Mouse (Mus musculus): ENCODE data around the gene Cr1l. TPM values are rescaled to one million over a fixed set of nuclear protein-coding genes. Genes with fewer than 3 reads are reported as not detected.

Cr1l gene
- 33.0 and 40.4 TPM in 2 replicates for polyA plus RNA-seq (2014; fragmentation: Nextera tagmentation; extraction: Ambion mirVana)

- Histone ChIP-seq H3K4me3 (replicated peaks; ENCODE audit: low read length) (peak within 1 kb of the TSS; percentile 58), H3K27me3 (ENCODE audit: control insufficient read depth, insufficient read depth, low read length) (no peaks in the 10 kb centered on the region), H3K4me2 (replicated peaks) (peak within 1 kb of the TSS; percentile 63), H3K4me1 (replicated peaks; ENCODE audit: control insufficient read depth, insufficient read depth, low read length) (peaks cover 9% of the 10 kb centered on the region; the same call in 1 of the 2 replicates), H3K36me3 (replicated peaks; ENCODE audit: control insufficient read depth, insufficient read depth) (peaks cover 12% of the 10 kb centered on the region), H3K27ac (peak within 1 kb of the TSS; percentile 94), H3K9ac (peak within 1 kb of the TSS; percentile 78), H3K9me3 (ENCODE audit: control insufficient read depth, low read length) (no peaks in the 10 kb centered on the region)
- ATAC-seq (ENCODE audit: low FRiP score): peak; percentile 98
- DNase-seq (ENCODE audit: low spot score): peak; percentile 85
- WGBS: under 1% methylated on average over 31 of the region's 31 CpGs
Observed at GRCm38 (mm10) chr1:195130953-195131674, at the start of gene Cr1l. Gene Cr1l (minus strand): TSS chr1:195131586.

GRCm38 (mm10) chr1:195175980-195176931 lies 44.9 kb upstream of the Cr1l start, which contains the start of gene Cr2:
Gene Cr2 (minus strand): TSS chr1:195176716.
- peak; percentile 75 for DNase-seq (ENCODE audit: low spot score)
- peak within 1 kb of the TSS; percentile 57 for H3K9ac ChIP-seq

GRCm38 (mm10) chr1:195164996-195165755 lies 33.8 kb upstream of the Cr1l start:
- DNase-seq (ENCODE audit: low spot score) (no peak), ATAC-seq (ENCODE audit: low FRiP score) (no peak)
- Histone ChIP-seq H3K4me3 (replicated peaks; ENCODE audit: low read length) (no peak overlapping the region), H3K9ac (no peak overlapping the region), H3K9me3 (ENCODE audit: control insufficient read depth, low read length) (no peaks in the 10 kb centered on the region), H3K36me3 (replicated peaks; ENCODE audit: control insufficient read depth, insufficient read depth) (no peaks in the 10 kb centered on the region), H3K27ac (no peak overlapping the region), H3K4me1 (replicated peaks; ENCODE audit: control insufficient read depth, insufficient read depth, low read length) (no peaks in the 10 kb centered on the region), H3K27me3 (ENCODE audit: control insufficient read depth, insufficient read depth, low read length) (no peaks in the 10 kb centered on the region), H3K4me2 (replicated peaks) (no peak overlapping the region)
- WGBS: 87% methylated on average over 9 of the region's 9 CpGs

More at GRCm38 (mm10) chr1:195175980-195176931, 44.9 kb upstream of the Cr1l start, which contains the start of gene Cr2:
- no peaks in the 10 kb centered on the region for H3K36me3 ChIP-seq (replicated peaks; ENCODE audit: control insufficient read depth, insufficient read depth)
- no peaks in the 10 kb centered on the region for H3K9me3 ChIP-seq (ENCODE audit: control insufficient read depth, low read length)
- no peaks in the 10 kb centered on the region for H3K4me1 ChIP-seq (replicated peaks; ENCODE audit: control insufficient read depth, insufficient read depth, low read length)
- peak within 1 kb of the TSS; percentile 27 for H3K4me3 ChIP-seq (replicated peaks; ENCODE audit: low read length)
- H3K4me2 ChIP-seq (replicated peaks): peak within 1 kb of the TSS; percentile 65
- 7% methylated on average over 20 of the region's 20 CpGs for WGBS
- ATAC-seq (ENCODE audit: low FRiP score): peak; percentile 94
- H3K27me3 ChIP-seq (ENCODE audit: control insufficient read depth, insufficient read depth, low read length): no peaks in the 10 kb centered on the region
- no peak within 1 kb of the TSS for H3K27ac ChIP-seq

- DNase-seq (ENCODE audit: low spot score) (no peak), ATAC-seq (ENCODE audit: low FRiP score) (no peak)
- H3K36me3 ChIP-seq (replicated peaks; ENCODE audit: control insufficient read depth, insufficient read depth): peaks cover 12% of the 10 kb centered on the region
- H3K27me3 ChIP-seq (ENCODE audit: control insufficient read depth, insufficient read depth, low read length): no peaks in the 10 kb centered on the region
- no peaks in the 10 kb centered on the region for H3K9me3 ChIP-seq (ENCODE audit: control insufficient read depth, low read length)
- peak overlapping the region; percentile 94; the same call in 1 of the 2 replicates for H3K27ac ChIP-seq
- WGBS: 61% methylated on average over 3 of the region's 3 CpGs
- peak overlapping the region; percentile 63 for H3K4me2 ChIP-seq (replicated peaks)
- H3K4me3 ChIP-seq (replicated peaks; ENCODE audit: low read length): peak overlapping the region; percentile 58
- peak overlapping the region; percentile 78; the same call in 1 of the 2 replicates for H3K9ac ChIP-seq
- peaks cover 9% of the 10 kb centered on the region; the same call in 1 of the 2 replicates for H3K4me1 ChIP-seq (replicated peaks; ENCODE audit: control insufficient read depth, insufficient read depth, low read length)
Observed at GRCm38 (mm10) chr1:195132070-195132469, 684 bp upstream of the Cr1l start.

GRCm38 (mm10) chr1:195131675-195132015 lies 259 bp upstream of the Cr1l start:
- ATAC-seq (ENCODE audit: low FRiP score) (no peak), DNase-seq (ENCODE audit: low spot score) (no peak)
- peaks cover 12% of the 10 kb centered on the region for H3K36me3 ChIP-seq (replicated peaks; ENCODE audit: control insufficient read depth, insufficient read depth)
- H3K27me3 ChIP-seq (ENCODE audit: control insufficient read depth, insufficient read depth, low read length): no peaks in the 10 kb centered on the region
- peaks cover 9% of the 10 kb centered on the region; the same call in 1 of the 2 replicates for H3K4me1 ChIP-seq (replicated peaks; ENCODE audit: control insufficient read depth, insufficient read depth, low read length)
- peak overlapping the region; percentile 94 for H3K27ac ChIP-seq
- 28% methylated on average over 4 of the region's 4 CpGs for WGBS
- peak overlapping the region; percentile 63 for H3K4me2 ChIP-seq (replicated peaks)
- peak overlapping the region; percentile 78 for H3K9ac ChIP-seq
- peak overlapping the region; percentile 58 for H3K4me3 ChIP-seq (replicated peaks; ENCODE audit: low read length)
- H3K9me3 ChIP-seq (ENCODE audit: control insufficient read depth, low read length): no peaks in the 10 kb centered on the region

- peak overlapping the region; percentile 58 for H3K4me3 ChIP-seq (replicated peaks; ENCODE audit: low read length)
- ATAC-seq (ENCODE audit: low FRiP score) (peak; percentile 35; the same call in 1 of the 2 replicates), DNase-seq (ENCODE audit: low spot score) (peak; percentile 31)
- H3K9ac ChIP-seq: peak overlapping the region; percentile 78
- H3K4me1 ChIP-seq (replicated peaks; ENCODE audit: control insufficient read depth, insufficient read depth, low read length): peaks cover 9% of the 10 kb centered on the region; the same call in 1 of the 2 replicates
- H3K4me2 ChIP-seq (replicated peaks): peak overlapping the region; percentile 63
- H3K9me3 ChIP-seq (ENCODE audit: control insufficient read depth, low read length): no peaks in the 10 kb centered on the region
- peak overlapping the region; percentile 94 for H3K27ac ChIP-seq
- peaks cover 12% of the 10 kb centered on the region for H3K36me3 ChIP-seq (replicated peaks; ENCODE audit: control insufficient read depth, insufficient read depth)
- WGBS: 20% methylated on average over 2 of the region's 2 CpGs
- H3K27me3 ChIP-seq (ENCODE audit: control insufficient read depth, insufficient read depth, low read length): no peaks in the 10 kb centered on the region
Observed at GRCm38 (mm10) chr1:195130479-195130878, 907 bp downstream of the Cr1l start.

GRCm38 (mm10) chr1:195129867-195130266 lies 1.5 kb downstream of the Cr1l start:
- Histone ChIP-seq H3K4me3 (replicated peaks; ENCODE audit: low read length) (no peak overlapping the region), H3K9me3 (ENCODE audit: control insufficient read depth, low read length) (no peaks in the 10 kb centered on the region), H3K27ac (no peak overlapping the region), H3K4me1 (replicated peaks; ENCODE audit: control insufficient read depth, insufficient read depth, low read length) (peaks cover 9% of the 10 kb centered on the region; the same call in 1 of the 2 replicates), H3K36me3 (replicated peaks; ENCODE audit: control insufficient read depth, insufficient read depth) (peaks cover 12% of the 10 kb centered on the region), H3K4me2 (replicated peaks) (peak overlapping the region; percentile 25; the same call in 1 of the 2 replicates), H3K9ac (no peak overlapping the region), H3K27me3 (ENCODE audit: control insufficient read depth, insufficient read depth, low read length) (no peaks in the 10 kb centered on the region)
- DNase-seq (ENCODE audit: low spot score): no peak
- no peak for ATAC-seq (ENCODE audit: low FRiP score)
- WGBS: 83% methylated on average over 1 of the region's 1 CpGs

- no peaks in the 10 kb centered on the region for H3K27me3 ChIP-seq (ENCODE audit: control insufficient read depth, insufficient read depth, low read length)
- no peaks in the 10 kb centered on the region for H3K9me3 ChIP-seq (ENCODE audit: control insufficient read depth, low read length)
- peaks cover 41% of the 10 kb centered on the region for H3K36me3 ChIP-seq (replicated peaks; ENCODE audit: control insufficient read depth, insufficient read depth)
- H3K4me3 ChIP-seq (replicated peaks; ENCODE audit: low read length): no peak overlapping the region
- no peaks in the 10 kb centered on the region for H3K4me1 ChIP-seq (replicated peaks; ENCODE audit: control insufficient read depth, insufficient read depth, low read length)
- no peak for DNase-seq (ENCODE audit: low spot score)
- no peak overlapping the region for H3K9ac ChIP-seq
- 96% methylated on average over 1 of the region's 1 CpGs for WGBS
- H3K27ac ChIP-seq: no peak overlapping the region
- no peak overlapping the region for H3K4me2 ChIP-seq (replicated peaks)
- ATAC-seq (ENCODE audit: low FRiP score): no peak
Observed at GRCm38 (mm10) chr1:195114414-195114813, 17.0 kb downstream of the Cr1l start.
